Mouse (Mus musculus): Measurements from ENCODE around the gene Azin2.

DNA sequence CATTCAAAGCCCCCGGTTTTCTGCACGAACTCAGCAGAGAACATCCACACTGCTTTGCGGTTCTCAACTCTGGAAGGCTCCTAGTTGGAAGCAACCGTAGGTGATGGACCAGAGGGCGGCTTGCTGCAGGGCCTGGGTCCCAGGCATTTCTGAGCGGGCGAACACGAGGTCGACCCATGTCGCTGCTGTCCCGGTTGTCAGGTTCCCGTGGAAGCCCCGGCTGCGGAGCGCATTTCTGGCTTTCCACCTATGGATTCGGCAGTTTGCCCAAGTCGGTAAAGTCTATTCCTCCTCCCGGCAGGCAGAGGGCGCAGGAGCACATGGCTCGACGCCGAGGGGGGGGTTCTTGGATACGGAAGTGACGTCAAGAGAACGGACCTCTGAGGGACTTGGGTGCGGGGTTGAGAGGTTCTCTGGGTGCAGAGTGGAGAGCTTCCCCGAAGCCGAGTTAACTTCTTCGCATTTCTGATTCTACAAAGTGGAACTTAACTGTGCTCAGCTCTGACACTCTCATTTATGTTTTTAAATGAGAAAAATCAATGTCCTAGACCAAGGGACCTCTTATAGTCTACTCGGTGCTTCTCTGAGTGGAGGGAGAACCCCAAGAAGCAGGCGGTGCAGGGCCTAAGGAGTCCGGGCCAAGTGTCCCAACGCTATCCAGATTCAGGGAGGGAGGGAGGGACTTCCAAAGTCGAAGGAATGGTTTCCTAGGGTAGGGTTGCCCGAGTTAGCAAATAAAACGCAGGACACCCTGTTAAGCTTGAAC is 37.2 kb downstream of the Azin2 start:
- TF ChIP-seq SIN3A (IDR thresholded peaks at IDR 0.05; ENCODE audit: low read length) (no peak), POLR2AphosphoS2 (IDR thresholded peaks at IDR 0.05; ENCODE audit: low read length) (no peak), POLR2A (IDR thresholded peaks at IDR 0.05; ENCODE audit: control insufficient read depth in 1 of 2, insufficient read depth in 1 of 2, low read depth in 1 of 2, low read length in 2 of 2, poor library complexity in 1 of 2) (peak in 1 of 2 experiments; percentile 37; a peak in 1 of 4 replicates), MAZ (IDR thresholded peaks at IDR 0.05; ENCODE audit: low read depth, low read length) (0 out of 2 replicates have a peak, but pooled peaks have one; percentile 39), ETS1 (IDR thresholded peaks at IDR 0.05; ENCODE audit: low read depth, low read length) (no peak)

Data from MEL (cell line).